Mouse (Mus musculus) right cerebral cortex, postnatal 25 days (tissue): ENCODE data around the gene Olfr31.

ENCODE experiments used
- DNase-seq: peaks from one replicate; pipeline ENCODE4 v3.0.0; 2022

The Olfr31 gene

DNA sequence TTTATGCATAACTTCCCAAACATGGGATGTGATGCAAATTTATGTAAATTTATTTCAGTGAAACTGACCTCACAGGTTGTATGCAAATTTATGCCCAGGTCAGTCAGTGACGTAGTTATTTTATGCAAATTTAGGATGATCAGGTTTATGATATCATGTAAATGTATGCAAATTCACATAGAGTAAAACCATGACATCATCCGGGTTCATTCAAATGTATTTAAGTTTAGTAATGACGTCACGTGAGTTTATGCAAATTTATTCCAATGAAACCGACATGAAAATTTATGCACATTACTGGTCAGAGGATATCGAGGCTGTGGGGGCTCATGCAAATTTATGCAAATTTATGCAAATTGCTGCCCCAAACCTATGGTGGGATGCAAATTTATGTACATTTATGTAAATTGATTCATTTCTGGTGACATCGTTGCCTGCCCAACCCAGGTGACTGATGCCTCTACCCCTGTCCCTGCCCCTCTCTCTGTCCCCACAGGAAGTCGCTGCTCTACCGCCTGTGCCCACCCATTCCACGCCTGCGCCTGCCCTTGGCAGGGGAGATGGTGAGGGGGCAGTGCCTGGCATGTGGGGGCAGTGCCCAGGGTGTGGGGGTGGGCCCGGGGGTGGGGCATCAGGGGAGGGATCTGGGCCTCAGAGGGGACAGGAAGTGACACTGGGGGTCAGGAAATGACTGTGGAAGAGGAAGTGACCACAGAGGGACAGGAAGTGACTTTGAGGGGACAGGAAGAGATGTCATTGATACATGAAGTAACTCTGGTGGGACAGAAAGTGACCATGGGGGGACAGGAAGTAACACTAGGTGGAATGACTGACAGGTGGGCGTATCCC, 32.1 kb downstream of the Olfr31 start:
- no peak for DNase-seq

- DNase-seq, result no peak
These were observed 32.7 kb downstream of the Olfr31 start for GRCm38 (mm10) chr14:14355360-14355646.
